Mouse (Mus musculus) embryonic fibroblast, embryonic 13.5 days (primary cell): Measurements from ENCODE around the gene Zfpm1.

Experiments used
- CTCF ChIP-seq: IDR thresholded peaks from 2 replicates; pipeline ENCODE4 v1.5.1; 2011; ENCODE audit warnings: mild to moderate bottlenecking, control low read depth, low read length, moderate library complexity, borderline replicate concordance; ENCODE audit not compliant: insufficient read depth
- POLR2A ChIP-seq: IDR thresholded peaks from 2 replicates; pipeline ENCODE4 v1.6.1; 2011; ENCODE audit warnings: low read depth, mild to moderate bottlenecking, control low read depth, low read length, moderate library complexity

- TF ChIP-seq CTCF (no peak), POLR2A (no peak)
These were observed 40.2 kb downstream of the Zfpm1 start for GRCm38 (mm10) chr8:122322126-122322525.
